Mouse (Mus musculus) spleen, adult 18-20 months (tissue): ENCODE results near the gene Plekhj1.
A peak's percentile ranks its signal among the peaks of the same experiment; 100 is the strongest.
"Not testable (repeated sequence)": the region's sequence is repeated elsewhere in the genome, so short reads cannot be mapped to it uniquely, and the experiment has no call there.

ENCODE experiments used
- DNase-seq, 2 experiments: peaks; one replicate each; pipeline ENCODE4 v3.0.0; 2022; ENCODE audit warnings: mixed read lengths in 2 of 2

Gene Plekhj1

GRCm38 (mm10) chr10:80798150-80799006 is at the start of gene Plekhj1, which contains the start of gene Sf3a2:
Plekhj1 (minus strand) TSS chr10:80798626.
Sf3a2 (plus strand) TSS chr10:80798198.
- peak; percentile 91 to 96 for DNase-seq

- no peak for DNase-seq
Measured at GRCm38 (mm10) chr10:80845732-80846131, 47.3 kb upstream of the Plekhj1 start.

GRCm38 (mm10) chr10:80845055-80845693 is 46.7 kb upstream of the Plekhj1 start:
- no peak for DNase-seq

- DNase-seq: no peak
Measured at GRCm38 (mm10) chr10:80843931-80844547, 45.6 kb upstream of the Plekhj1 start, which contains the start of gene Lingo3. Lingo3 (minus strand) TSS chr10:80844039.

GRCm38 (mm10) chr10:80843087-80843930 is 44.9 kb upstream of the Plekhj1 start:
- DNase-seq: no peak

- no peak for DNase-seq
Measured at GRCm38 (mm10) chr10:80842334-80842733, 43.9 kb upstream of the Plekhj1 start.

GRCm38 (mm10) chr10:80841685-80842084 is 43.3 kb upstream of the Plekhj1 start:
- no peak for DNase-seq

GRCm38 (mm10) chr10:80839848-80840247 is 41.4 kb upstream of the Plekhj1 start:
- DNase-seq: no peak

GRCm38 (mm10) chr10:80838346-80838912 is 40.0 kb upstream of the Plekhj1 start:
- DNase-seq: no peak

GRCm38 (mm10) chr10:80837827-80838226 is 39.4 kb upstream of the Plekhj1 start:
- DNase-seq: no peak

GRCm38 (mm10) chr10:80836949-80837379 is 38.5 kb upstream of the Plekhj1 start:
- DNase-seq: no peak

- DNase-seq: no peak
Measured at GRCm38 (mm10) chr10:80835617-80836016, 37.2 kb upstream of the Plekhj1 start.

GRCm38 (mm10) chr10:80832818-80833217 is 34.4 kb upstream of the Plekhj1 start:
- DNase-seq: no peak

- peak in 1 of 2 experiments; percentile 45 for DNase-seq
Measured at GRCm38 (mm10) chr10:80831136-80831535, 32.7 kb upstream of the Plekhj1 start.

- no peak for DNase-seq
Measured at GRCm38 (mm10) chr10:80829359-80830278, 31.2 kb upstream of the Plekhj1 start.

GRCm38 (mm10) chr10:80828587-80828986 is 30.2 kb upstream of the Plekhj1 start:
- not testable (repeated sequence) for DNase-seq

- no peak for DNase-seq
Measured at GRCm38 (mm10) chr10:80827870-80828420, 29.5 kb upstream of the Plekhj1 start.

GRCm38 (mm10) chr10:80827063-80827869 is 28.8 kb upstream of the Plekhj1 start:
- DNase-seq: no peak
